Mouse (Mus musculus) hematopoietic stem cell, adult 5-6 weeks (primary cell): ENCODE results near the gene Anapc16. TPM values are rescaled to one million over a fixed set of nuclear protein-coding genes. Genes with fewer than 3 reads are reported as not detected.

ENCODE experiments used
- ATAC-seq, 2 experiments: fragments of 125-278 bp in 1 of 2; replicated peaks in 1 of 2; 2 replicates each; pipeline ENCODE4 v1.8.0; 2016 to 2017; ENCODE audit warnings: inconsistent platforms in 2 of 2, mild to moderate bottlenecking in 2 of 2, moderate number of reproducible peaks in 2 of 2, low read depth in 1 of 2, moderate TSS enrichment in 1 of 2; ENCODE audit not compliant: low FRiP score in 2 of 2, poor library complexity in 2 of 2, severe bottlenecking in 2 of 2, insufficient read depth in 1 of 2, low TSS enrichment in 1 of 2
- total RNA-seq: library from RNA; stranded (forward); fragments of 172-1452, 232-1000 nt; gene quantifications from 2 replicates; pipeline ENCODE4 v1.2.3, GENCODE M21; 2017

Gene Anapc16
- total RNA-seq, 1 experiment from 2014 or later: 44.3 TPM

DNA sequence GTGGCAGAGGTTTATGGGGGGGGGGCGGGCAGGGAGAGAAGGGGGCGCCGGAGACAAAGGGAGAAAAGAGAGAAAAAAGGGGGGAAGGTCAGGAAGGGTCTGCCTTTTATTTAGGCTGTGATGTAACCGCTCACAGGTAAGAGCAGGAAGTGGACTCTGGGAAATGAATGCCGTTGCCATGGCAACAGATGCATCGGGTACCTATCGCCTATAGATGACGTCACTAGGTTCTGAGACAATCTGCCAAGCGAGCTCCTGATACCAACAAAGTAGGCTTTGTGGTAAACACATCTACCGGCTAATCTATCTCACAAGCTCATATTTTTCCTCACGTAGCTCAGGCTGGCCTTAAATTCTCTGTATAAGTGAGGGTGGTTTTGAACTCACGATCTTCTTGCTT lies 43.4 kb downstream of the Anapc16 start:
- no peak for ATAC-seq

DNA sequence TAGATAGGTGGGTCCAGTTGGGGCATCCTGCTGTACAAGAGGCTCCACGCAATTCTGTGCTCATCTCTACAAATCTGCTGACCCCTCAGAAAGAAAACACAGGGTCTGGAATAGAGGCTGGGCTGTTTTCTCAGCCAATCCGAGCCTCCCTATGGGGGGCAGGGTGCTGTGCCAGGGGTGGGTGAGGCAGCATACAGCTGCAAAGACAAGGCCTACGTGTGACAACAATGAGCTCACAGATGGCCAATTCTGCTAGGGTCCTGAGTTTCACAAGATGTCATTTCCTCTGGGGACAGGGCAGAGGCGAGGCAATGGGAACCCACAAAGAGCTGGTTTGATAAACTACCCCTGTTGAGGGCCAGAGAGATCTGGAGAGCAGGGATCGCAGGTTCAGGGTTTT lies 44.5 kb downstream of the Anapc16 start:
- ATAC-seq: 0 out of 4 replicates have a peak, but pooled peaks have one; percentile 4 to 14

DNA sequence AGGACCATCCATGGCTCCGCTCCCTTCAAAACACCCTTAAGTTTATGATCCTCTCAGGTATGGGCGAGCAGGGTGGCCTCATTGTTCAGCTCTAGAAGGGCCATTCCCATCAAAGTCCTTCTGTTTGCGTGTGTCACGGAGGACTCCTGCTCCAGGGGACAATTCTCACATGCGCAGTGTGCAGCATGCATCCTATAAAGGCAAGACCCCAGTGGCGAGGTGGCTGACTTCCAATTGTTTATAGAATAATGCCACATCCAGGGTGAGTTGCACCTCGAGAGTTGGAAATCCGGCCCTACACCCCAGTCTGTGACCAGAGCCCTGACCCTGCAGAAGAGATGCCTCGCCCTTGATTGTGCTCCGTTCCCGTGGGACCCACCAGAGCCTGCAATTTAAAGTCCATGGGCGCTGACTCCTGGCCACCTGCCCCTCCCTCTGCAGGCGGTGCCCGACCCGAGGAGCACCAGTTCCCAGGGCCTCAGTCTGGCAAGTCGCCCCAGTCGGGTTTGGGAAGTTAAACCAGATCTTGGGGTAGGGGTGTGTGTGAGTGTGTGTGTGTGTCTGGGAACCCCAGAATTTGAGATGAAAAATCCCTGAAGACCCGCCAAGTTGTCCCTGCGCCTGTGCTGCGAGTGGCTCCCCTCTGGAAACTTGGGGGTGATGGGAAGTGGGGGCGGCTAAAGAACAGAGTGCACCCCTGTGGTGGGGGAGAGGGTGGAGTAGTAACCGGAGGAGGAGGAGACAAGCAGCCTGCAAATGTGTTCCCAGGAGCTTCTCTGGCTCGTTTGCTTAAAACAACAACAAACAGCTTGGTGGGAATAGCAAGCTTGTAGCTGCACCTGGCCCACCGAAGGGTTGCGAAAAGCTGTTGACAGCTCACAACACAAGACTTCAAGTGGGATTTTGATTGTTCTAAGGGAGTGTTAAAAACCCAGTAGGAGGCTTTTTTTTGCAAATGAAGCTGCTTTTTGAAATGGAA lies 45.5 kb downstream of the Anapc16 start:
- 0 out of 4 replicates have a peak, but pooled peaks of 1 of the 2 experiments have one; percentile 14 for ATAC-seq

DNA sequence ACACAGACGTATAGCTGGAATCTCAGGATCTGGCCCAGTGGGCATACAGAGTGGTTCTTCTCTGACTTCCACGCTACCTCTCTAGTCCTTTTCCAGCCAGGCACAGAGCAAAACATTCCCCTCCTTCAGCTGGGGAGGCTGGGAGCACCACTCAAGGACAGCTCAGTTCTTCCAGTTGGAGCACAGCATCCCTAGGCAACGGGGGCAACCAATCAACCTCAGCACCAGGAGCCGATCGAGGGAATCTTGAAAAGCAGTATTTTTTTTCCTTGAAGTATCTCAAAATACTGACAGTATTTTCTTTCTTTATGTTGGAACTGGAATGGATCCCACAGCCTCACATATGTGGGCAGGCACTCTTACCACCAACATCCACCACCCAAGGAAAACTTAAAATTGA lies 46.3 kb downstream of the Anapc16 start:
- ATAC-seq: no peak

DNA sequence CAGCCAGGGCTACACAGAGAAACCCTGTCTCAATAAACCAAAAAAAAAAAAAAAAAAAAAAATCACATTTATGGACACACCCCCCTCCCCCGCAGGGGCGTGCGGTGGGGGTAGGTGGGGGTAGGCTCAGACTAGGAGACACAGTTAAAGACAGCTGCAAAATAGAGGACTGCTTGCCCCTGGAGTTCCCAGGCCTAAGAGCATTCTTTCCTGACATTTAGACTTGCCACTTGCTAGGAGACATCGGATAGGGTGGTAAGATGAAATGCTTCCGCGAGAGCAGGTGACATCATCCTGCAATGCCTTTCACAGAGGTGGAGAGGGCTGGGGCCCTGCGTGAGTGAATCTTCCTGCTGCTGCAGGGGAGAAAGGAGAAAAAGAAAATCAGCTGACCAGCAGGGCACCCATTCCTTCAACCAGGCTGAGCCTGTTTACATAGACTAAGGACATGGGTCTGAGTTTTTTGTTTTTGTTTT lies 49.3 kb downstream of the Anapc16 start:
- ATAC-seq: no peak

DNA sequence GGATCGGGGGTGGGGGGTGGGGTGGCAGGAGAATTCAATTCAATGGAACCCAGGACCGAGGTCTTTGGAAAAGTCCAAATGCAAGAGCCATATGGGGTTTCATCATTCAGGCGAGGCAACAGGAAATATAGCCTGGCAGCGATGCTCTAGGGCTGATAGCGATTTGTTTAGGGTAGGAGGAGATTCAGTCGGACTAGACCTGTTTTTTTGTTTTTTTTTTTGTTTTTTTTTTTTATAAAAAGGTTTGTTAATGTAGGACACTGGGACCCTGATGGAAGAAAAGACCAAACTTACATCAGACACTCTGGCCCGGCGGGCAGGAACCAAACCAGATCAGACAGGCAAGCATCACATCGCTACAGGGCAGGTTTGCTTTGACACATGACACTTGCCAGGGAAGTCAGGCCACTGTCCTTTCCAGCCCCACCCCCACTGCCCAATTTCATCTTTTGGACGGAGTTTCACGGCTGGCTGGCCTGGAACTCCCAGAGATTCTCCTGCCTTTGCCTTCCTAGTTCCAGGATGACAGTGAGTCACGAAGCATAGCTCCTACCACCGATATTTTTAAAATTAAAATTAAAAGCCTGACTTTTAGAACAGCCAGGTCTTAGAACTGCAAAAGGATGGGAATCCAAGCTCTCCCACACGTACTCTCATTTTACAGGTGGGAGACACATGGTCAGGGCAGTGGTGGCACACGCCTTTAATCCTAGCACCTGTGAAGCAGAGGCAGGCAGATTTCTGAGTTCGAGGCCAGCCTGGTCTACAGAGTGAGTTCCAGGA lies 50.0 kb downstream of the Anapc16 start:
- no peak for ATAC-seq

DNA sequence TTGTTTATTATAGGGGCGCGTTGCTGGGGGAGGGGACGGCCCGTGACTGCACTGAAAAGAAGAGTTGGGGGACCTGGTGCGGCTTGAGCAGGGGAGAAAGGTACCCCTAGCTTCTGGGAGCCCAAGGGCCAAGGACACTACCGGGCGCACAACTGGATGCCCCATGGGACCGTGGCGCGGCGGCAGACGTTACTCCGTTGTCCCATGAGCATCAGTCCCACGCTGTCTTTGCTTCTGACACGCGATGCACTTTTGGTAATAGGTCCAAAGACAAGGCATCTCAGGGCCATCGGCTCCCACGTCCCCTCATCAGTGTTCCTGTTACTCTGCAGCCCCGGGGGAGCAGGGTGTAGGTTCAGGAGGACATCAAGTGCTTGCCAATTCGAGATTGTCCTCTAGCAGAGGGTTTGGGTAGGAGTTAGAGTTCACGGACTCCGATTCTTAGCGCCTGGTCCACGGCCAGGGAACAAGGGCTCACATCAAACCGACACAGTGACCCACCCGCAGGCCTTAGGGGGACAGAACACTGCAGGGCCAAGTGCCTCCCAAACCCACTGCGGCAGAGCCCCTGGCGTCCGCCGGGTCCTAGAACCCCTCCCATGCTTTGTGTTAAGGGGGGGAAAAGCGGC lies 50.7 kb downstream of the Anapc16 start:
- peak in 1 of 2 experiments; percentile 15; a peak in 2 of 4 replicates for ATAC-seq

DNA sequence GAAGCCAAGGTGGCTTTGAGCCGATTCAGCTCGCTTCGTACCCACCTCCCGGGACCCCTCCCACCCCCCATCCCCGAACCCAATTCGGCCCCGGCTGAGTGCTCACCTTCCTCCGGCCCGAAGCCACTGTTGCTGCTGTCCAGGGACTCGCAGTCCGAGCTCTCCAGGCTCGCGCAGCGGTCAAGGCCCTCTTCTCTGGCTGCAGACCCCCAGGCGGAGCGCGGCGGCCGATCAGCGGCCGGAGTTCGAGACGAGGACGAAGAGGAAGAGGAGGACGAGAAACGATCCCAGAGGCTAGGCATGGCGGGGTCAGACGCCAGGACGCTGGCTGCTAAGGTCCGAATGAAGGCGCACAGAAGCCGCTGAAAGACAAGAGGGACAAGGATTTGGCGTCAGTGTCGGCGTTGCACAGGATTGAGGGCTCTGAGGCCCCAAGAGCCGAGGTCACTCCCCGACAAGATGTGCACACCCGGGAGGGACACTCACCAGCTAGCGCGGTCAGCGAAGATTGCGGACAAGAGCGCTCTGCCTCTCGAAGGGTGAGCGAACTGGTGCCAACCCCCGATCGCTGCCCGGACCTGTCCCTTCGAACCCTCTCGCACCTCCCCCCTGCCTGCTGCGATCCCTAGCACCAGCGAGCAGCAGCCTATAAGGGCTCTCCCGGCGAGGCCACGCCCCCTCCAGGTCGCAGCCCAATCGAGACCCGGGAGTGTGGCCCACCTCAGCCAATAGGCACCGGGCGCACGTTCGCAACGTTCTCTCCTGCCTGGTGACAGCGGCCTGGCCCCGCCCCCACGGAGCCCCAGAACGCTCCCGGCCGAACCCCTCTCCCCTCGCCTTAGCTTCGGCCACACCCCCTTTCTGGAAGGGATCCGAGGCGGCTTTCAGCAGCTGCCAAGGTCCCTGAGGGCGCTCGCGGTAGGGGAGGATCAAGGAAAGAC lies 51.5 kb downstream of the Anapc16 start, which contains the start of gene Ddit4:
Gene Ddit4 (minus strand): TSS at position 624 of the 941 bp plus-strand sequence.
- peak; percentile 93 to 95 for ATAC-seq

DNA sequence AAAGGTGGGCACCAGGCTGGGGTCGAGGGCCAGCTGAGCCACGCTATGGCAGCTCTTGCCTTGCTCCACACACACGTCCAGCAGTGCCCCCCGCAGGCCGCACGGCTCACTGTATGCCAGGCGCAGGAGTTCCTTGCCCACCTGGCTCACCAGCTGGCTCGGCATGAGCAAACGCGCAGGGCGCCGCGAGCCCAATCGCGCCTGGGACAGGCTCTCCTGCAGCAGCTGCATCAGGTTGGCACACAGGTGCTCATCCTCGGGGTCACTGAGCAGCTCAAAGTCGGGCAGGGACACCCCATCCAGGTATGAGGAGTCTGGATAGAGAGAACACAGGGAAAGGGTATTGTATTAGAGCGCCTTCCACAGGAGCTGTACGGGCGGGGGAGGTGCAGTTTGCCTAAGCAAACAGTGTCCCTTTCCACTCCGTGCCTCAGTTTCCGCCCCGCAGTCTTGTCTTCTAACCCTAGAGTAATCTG lies 52.2 kb downstream of the Anapc16 start:
- peak; percentile 52 to 57; a peak in 3 of 4 replicates for ATAC-seq

DNA sequence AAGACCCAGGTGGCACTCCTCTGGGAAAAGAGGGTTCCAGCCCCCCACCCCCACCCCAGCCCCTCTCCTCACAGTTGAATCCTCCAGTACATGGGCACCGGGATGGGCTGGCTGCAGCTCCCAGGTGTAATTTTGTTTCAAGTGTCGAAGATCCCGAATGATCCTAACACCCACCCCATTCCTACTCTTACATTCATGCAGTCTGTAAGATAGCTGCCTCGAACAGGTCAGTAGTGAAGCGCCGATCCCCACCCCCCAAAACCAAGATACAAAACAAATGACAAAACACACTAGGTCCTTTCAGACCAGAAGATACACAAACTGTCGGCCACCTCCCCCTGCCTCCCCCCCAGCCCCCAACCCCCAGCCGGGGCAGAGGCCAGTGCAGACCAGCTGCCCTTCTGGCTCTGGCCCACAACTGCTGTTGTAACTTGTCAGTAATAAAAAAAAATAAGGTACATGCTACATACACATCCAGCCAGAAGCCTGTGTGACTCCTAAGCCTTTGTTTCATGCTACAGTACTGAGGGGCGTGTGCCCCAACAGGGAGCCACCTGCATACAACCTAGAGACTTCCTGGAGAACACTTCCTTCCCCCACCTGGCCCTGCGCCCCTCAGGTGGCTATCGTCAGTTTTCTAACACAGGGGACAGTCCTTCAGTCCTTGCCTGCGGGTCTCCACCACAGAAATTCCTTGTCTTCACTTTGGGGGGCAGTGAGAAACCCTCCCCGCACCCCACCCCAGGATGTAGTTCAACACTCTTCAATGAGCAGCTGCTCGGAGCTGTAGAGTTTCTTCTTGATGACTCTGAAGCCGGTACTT lies 52.9 kb downstream of the Anapc16 start:
- no peak for ATAC-seq

DNA sequence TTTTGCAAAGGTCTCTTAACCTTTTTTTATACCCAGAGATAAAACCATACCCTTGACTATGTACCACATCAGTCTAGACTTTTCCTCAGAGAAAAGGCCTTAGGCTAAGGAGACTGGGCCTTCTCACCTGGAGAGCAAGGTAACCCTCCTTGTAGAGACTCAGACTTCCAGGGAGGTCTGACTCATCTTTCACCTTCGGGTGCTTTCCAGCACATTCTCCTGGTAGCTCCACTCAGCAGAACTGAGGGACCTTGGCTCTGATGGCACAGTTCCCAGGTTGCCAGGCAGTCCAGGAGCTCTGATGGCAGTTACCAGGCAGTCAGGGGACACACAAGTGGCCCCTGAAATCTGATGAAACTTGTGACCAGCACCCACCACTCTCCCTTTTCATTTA lies 53.7 kb downstream of the Anapc16 start:
- ATAC-seq: no peak

DNA sequence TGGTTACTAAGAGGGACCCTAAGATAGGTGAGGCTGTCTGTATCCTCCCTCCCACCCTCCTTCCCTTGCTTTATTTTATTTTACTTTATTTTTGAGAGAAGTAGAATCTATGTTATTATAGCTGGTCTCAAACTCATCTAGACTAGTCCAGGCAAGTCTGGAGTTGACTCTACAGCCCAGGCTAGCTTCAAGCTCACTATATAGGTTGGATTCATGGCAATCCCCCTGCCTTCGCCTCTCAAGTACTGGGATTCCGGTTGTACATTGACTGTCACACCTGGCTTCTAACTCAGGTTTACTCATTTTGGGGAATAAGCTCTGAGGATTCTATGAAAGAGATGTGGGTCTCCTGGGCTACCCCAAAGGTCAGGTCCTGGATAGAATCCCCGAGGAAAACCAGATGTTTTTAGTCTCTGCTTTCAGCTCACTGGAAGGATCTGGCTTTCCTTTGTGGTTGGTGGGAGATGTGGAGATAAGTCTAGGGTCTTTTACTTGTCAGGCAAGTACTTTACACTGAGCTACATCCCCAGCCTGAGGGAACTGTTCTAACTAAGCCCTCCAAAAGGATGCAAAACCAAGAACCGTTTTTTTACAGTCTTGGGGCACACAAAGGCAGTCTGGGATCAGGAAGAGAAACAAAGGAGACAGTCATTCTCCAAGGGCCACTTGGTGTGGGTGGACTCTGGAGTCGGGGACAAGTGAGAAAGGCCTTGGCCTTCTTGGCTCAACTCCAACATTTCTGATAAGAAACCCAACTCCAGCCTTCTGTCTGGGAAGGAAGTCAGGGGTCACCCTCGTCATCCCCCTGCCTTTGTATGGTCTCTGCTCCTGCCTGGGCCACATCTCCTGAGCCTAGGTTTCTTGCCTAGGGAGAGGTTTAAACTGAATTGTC lies 54.3 kb downstream of the Anapc16 start:
- ATAC-seq: no peak

DNA sequence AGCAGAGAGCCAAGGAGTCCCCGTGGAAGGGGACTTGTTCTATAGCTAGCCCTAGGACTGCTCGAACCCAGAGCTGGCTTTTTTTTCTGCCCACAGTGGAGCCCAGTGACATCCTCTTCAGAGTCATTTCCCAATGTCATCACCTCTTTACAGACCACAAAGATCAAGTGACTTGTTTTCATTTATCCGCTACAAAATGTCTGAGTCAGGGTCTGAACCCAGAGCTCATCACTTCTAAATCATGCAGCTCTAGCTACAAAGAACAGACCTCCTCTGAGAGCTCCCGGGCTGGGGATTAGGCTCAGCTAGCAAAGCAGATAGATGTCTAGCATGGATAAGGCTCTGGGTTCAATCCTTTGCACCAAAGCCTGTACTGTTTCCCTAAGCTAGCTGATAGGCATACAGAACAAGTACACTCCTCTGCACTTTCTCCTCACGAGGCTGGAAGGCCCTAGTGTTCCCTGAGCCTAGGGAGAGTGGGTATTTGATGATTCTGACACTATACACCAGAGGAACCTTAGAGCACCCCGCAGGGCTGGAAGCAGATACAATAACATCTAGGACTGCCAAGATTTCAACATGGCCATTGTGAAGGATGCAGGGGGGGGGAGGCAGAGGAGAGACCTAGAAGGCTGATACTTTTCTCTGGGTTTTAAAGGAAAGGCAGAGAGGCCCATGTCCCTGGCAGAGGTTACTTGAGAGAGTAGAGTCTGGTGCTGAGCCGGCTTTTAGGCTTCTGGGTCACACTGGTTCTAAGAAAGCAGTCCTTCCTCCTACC lies 55.5 kb downstream of the Anapc16 start:
- ATAC-seq: no peak

DNA sequence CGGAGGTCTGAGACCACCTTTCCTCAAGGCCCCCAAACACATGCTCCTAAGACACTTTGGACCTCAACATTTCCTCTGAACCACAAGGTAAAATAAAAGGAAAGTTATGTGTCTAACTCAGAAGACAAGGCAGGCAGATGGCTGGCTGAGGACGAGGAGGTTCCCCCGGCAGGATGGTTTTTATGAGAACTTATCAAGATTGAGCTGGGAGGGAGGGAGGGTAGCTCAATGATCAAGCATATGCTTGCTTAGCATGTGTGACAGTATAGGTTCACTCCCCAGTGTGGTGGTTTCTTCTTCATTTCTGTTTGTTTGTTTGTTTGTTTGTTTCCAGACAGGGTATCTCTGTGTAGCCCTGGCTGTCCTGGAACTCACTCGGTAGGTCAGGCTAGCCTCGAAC lies 56.6 kb downstream of the Anapc16 start:
- ATAC-seq: no peak
